Mouse (Mus musculus): ENCODE measurements at regions not wholly inside any gene's neighbourhood (a gene's known extent, or its start where the extent isn't known, plus 50 kb on each side); places are given as distances from the start of the nearest gene placed in this dataset.

DNA sequence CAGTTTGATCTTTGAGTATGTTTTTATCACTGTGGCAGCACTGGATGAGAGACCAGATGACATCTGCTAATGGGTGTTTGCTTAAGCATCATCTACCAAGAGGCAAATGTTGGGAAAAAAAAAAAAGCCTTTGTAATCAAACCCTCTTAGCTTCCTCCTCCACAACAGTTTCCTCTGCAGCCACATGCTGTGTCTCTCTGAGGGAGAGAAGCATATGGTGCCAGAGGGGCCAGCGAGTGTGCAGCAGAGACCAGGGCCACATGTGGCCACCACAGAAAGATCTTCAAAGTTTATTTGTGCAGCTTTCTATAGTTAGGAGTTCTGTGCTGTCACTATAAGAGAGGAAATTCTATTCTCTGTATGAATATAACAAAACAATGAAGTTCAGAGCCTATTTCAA, 427.6 kb upstream of the Klf6 start:
- H3K4me1 ChIP-seq (replicated peaks), result no peaks in the 10 kb centered on the region
- H3K4me2 ChIP-seq (replicated peaks), result no peak overlapping the region
- no peak overlapping the region for H3K27ac ChIP-seq
- WGBS, result 36% methylated on average over 1 of the region's 1 CpGs
- H3K4me3 ChIP-seq (replicated peaks), result no peak overlapping the region
- no peaks in the 10 kb centered on the region for H3K27me3 ChIP-seq (replicated peaks)
- H3K36me3 ChIP-seq, result no peaks in the 10 kb centered on the region
- H3K9me3 ChIP-seq, result no peaks in the 10 kb centered on the region
- H3K9ac ChIP-seq, result no peak overlapping the region
- no peak for ATAC-seq

DNA sequence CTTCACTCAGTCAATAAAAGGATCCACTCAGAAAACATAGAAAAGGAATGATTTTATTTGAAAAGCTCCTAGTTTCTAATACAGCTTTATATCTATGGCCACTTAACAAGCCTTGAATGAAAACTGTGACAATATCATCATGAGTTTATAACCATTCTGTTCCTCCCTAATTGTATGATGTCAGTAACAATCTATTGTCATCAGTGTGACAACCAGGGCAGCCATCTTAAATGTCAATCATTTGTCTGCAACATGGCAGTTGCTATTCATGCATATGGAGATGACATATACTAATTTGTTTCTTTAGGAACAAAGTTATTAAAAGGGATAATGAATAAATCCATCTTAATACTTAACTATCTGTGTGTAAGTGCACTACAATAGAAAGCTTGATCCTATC, 426.2 kb upstream of the Klf6 start:
- no peaks in the 10 kb centered on the region for H3K36me3 ChIP-seq
- no peak overlapping the region for H3K4me3 ChIP-seq (replicated peaks)
- no peak for ATAC-seq
- no peaks in the 10 kb centered on the region for H3K27me3 ChIP-seq (replicated peaks)
- H3K4me1 ChIP-seq (replicated peaks), result no peaks in the 10 kb centered on the region
- H3K9ac ChIP-seq, result no peak overlapping the region
- H3K4me2 ChIP-seq (replicated peaks), result no peak overlapping the region
- no peak overlapping the region for H3K27ac ChIP-seq
- no peaks in the 10 kb centered on the region for H3K9me3 ChIP-seq

DNA sequence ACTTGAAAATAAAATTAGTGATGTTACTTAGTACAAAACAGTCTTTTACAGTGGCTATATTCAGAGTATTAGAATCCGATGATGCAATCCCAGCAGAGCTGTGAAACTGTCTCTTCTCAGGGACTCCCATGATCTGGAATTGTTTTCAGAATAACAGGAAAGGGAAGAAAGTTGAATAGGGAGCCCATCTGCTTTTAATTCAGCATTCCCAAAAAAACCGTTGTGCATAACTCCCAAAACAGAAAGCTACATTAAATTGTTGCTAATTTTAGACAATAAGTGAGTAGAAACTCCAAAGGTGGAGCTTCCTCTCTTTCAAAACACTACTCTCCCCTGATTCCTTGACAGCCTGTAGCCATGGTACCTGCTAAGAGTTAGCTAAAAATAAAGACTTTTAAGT, 425.1 kb upstream of the Klf6 start:
- Histone ChIP-seq H3K36me3 (no peaks in the 10 kb centered on the region), H3K9ac (no peak overlapping the region), H3K4me2 (replicated peaks) (no peak overlapping the region), H3K9me3 (no peaks in the 10 kb centered on the region), H3K27ac (no peak overlapping the region), H3K27me3 (replicated peaks) (no peaks in the 10 kb centered on the region), H3K4me3 (replicated peaks) (no peak overlapping the region), H3K4me1 (replicated peaks) (no peaks in the 10 kb centered on the region)
- ATAC-seq, result no peak
- WGBS, result 74% methylated on average over 2 of the region's 2 CpGs

DNA sequence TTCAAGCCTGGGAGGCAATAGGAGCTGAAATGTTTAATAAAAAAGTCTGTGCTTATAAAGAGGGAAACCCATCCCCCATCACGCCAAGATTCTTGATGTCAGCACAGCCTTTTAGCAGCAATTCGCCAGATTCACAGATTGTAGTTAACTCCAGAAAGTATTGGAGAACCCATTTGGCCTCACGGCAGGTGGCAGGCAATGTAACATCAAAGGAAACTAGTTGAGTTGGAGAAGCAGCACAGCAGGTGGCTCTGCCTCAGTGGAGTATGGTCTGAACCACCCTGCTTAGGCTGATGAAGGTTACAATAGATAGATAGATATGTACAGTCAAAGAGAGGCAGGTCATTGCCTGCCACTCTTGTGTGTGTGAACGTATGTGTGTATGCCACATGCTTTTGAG, 420.8 kb upstream of the Klf6 start:
- WGBS, result 66% methylated on average over 4 of the region's 4 CpGs
- Histone ChIP-seq H3K27me3 (replicated peaks) (no peaks in the 10 kb centered on the region), H3K4me3 (replicated peaks) (no peak overlapping the region), H3K9me3 (no peaks in the 10 kb centered on the region), H3K36me3 (no peaks in the 10 kb centered on the region), H3K27ac (no peak overlapping the region), H3K4me1 (replicated peaks) (no peaks in the 10 kb centered on the region), H3K9ac (no peak overlapping the region), H3K4me2 (replicated peaks) (no peak overlapping the region)
- no peak for ATAC-seq

- no peak overlapping the region for H3K9ac ChIP-seq
- no peaks in the 10 kb centered on the region for H3K36me3 ChIP-seq
- no peak for ATAC-seq
- H3K27ac ChIP-seq, result no peak overlapping the region
- H3K4me1 ChIP-seq (replicated peaks), result no peaks in the 10 kb centered on the region
- WGBS, result 88% methylated on average over 5 of the region's 5 CpGs
- H3K4me3 ChIP-seq (replicated peaks), result no peak overlapping the region
- H3K4me2 ChIP-seq (replicated peaks), result no peak overlapping the region
- H3K27me3 ChIP-seq (replicated peaks), result no peaks in the 10 kb centered on the region
- no peaks in the 10 kb centered on the region for H3K9me3 ChIP-seq
Observed at GRCm38 (mm10) chr13:5444759-5445478, 416.4 kb upstream of the Klf6 start.

DNA sequence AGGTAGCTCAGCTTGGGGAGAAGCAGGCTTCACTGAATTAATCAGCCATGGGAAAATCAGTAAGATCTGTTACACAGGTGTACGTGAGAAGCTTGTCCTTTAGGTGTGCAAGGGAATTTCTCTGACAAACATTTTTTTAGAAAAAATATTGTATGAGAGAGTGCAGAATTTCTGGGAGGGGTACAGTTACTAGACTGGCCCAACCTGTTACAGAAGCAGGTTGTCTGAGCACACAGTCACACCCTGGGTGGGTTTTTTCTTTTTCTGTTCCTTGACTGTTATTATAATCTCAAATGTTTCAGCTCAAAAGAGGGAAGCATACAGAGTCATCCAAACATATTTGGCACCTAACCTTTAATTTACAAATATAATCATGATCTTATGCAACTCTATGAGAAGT, 412.7 kb upstream of the Klf6 start:
- H3K4me2 ChIP-seq (replicated peaks), result no peak overlapping the region
- ATAC-seq, result no peak
- WGBS, result 68% methylated on average over 1 of the region's 1 CpGs

GRCm38 (mm10) chr13:5480779-5481178, 380.5 kb upstream of the Klf6 start:
- Histone ChIP-seq H3K9me3 (no peaks in the 10 kb centered on the region), H3K27me3 (replicated peaks) (no peaks in the 10 kb centered on the region), H3K27ac (no peak overlapping the region), H3K36me3 (no peaks in the 10 kb centered on the region), H3K9ac (no peak overlapping the region), H3K4me1 (replicated peaks) (no peaks in the 10 kb centered on the region), H3K4me3 (replicated peaks) (no peak overlapping the region), H3K4me2 (replicated peaks) (no peak overlapping the region)
- WGBS, result 73% methylated on average over 2 of the region's 2 CpGs
- ATAC-seq, result no peak

More for the DNA sequence above, 412.7 kb upstream of the Klf6 start:
- no peaks in the 10 kb centered on the region for H3K9me3 ChIP-seq
- no peak overlapping the region for H3K9ac ChIP-seq
- no peak overlapping the region for H3K4me3 ChIP-seq (replicated peaks)
- H3K27ac ChIP-seq, result no peak overlapping the region
- H3K36me3 ChIP-seq, result no peaks in the 10 kb centered on the region
- H3K27me3 ChIP-seq (replicated peaks), result no peaks in the 10 kb centered on the region
- no peaks in the 10 kb centered on the region for H3K4me1 ChIP-seq (replicated peaks)

GRCm38 (mm10) chr13:5492266-5492665, 369.0 kb upstream of the Klf6 start:
- no peak overlapping the region for H3K27ac ChIP-seq
- no peaks in the 10 kb centered on the region for H3K9me3 ChIP-seq
- H3K27me3 ChIP-seq (replicated peaks), result no peaks in the 10 kb centered on the region
- H3K4me3 ChIP-seq (replicated peaks), result no peak overlapping the region
- no peaks in the 10 kb centered on the region for H3K4me1 ChIP-seq (replicated peaks)
- WGBS, result 58% methylated on average over 1 of the region's 1 CpGs
- no peak for ATAC-seq
- H3K36me3 ChIP-seq, result no peaks in the 10 kb centered on the region
- no peak overlapping the region for H3K4me2 ChIP-seq (replicated peaks)
- no peak overlapping the region for H3K9ac ChIP-seq

DNA sequence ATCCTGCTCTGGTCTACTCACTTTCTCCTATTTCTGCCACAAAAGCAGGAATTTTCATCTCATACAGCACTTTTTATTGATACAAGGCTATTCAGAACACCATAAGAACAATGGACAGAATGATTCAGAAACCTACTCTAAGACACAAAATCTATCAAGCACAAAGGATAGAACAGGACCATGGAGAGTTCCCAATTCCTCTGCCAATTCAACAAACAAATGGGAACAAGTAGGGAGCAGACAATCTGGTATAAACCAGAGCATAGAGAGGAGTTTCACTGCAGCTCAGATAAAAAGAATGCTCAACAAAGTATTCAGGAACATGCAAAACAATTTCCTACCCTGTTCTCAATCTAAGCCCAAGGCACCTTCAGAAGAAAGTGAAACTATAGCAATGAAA, 363.7 kb upstream of the Klf6 start:
- H3K4me3 ChIP-seq (replicated peaks), result no peak overlapping the region
- H3K9ac ChIP-seq, result no peak overlapping the region
- ATAC-seq, result no peak
- H3K36me3 ChIP-seq, result no peaks in the 10 kb centered on the region
- no peak overlapping the region for H3K4me2 ChIP-seq (replicated peaks)
- no peaks in the 10 kb centered on the region for H3K4me1 ChIP-seq (replicated peaks)
- H3K9me3 ChIP-seq, result no peaks in the 10 kb centered on the region
- no peaks in the 10 kb centered on the region for H3K27me3 ChIP-seq (replicated peaks)
- no peak overlapping the region for H3K27ac ChIP-seq

GRCm38 (mm10) chr13:5511784-5512183, 349.5 kb upstream of the Klf6 start:
- H3K4me2 ChIP-seq (replicated peaks), result no peak overlapping the region
- ATAC-seq, result no peak
- H3K27ac ChIP-seq, result no peak overlapping the region
- H3K4me1 ChIP-seq (replicated peaks), result no peaks in the 10 kb centered on the region
- H3K9ac ChIP-seq, result no peak overlapping the region
- H3K4me3 ChIP-seq (replicated peaks), result no peak overlapping the region
- H3K36me3 ChIP-seq, result no peaks in the 10 kb centered on the region
- no peaks in the 10 kb centered on the region for H3K9me3 ChIP-seq
- no peaks in the 10 kb centered on the region for H3K27me3 ChIP-seq (replicated peaks)

DNA sequence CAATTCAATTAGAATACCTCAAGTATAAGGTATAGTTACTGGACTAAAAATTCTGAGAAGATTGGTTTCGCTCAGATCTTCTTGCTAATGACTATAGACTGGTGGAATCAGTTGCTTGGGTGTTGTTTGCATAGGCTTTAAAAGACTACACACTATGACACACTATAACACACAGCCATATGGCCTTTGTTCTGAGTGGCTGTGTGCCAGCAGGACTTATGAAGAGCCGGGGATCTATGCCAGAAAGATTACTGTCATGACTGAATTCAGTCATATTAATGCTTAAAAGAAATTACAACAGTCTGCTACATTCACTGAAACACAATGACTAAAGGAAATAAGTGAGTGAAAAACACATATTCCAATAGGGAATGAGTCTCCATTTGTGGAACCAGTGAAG, 345.7 kb upstream of the Klf6 start:
- WGBS, result 67% methylated on average over 2 of the region's 2 CpGs

DNA sequence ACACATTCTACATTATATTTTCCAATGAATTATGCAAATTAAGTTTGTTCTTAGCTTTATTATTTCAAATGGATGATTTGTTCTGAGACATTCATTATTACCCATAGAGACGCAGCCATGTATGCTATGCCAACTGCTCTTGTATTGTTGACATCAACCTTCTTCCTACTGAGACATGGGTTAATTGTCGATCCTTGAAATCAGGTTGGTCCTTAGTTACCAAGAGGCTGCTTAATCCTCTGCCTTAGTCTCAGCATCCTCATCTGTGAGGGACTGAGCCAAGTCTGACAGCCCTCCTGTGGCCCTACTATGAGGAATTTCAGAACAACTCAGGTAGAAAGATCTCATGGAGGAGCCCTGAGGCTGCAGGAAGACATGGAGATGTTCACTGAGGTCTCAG, 345.2 kb upstream of the Klf6 start:
- H3K9me3 ChIP-seq, result no peaks in the 10 kb centered on the region
- no peaks in the 10 kb centered on the region for H3K4me1 ChIP-seq (replicated peaks)
- no peak overlapping the region for H3K4me3 ChIP-seq (replicated peaks)
- no peaks in the 10 kb centered on the region for H3K36me3 ChIP-seq
- no peak for ATAC-seq
- no peak overlapping the region for H3K4me2 ChIP-seq (replicated peaks)
- H3K27ac ChIP-seq, result no peak overlapping the region
- no peaks in the 10 kb centered on the region for H3K27me3 ChIP-seq (replicated peaks)
- no peak overlapping the region for H3K9ac ChIP-seq
- WGBS, result 95% methylated on average over 2 of the region's 2 CpGs

More for the DNA sequence above, 345.7 kb upstream of the Klf6 start:
- H3K36me3 ChIP-seq, result no peaks in the 10 kb centered on the region
- H3K27ac ChIP-seq, result no peak overlapping the region
- H3K4me1 ChIP-seq (replicated peaks), result no peaks in the 10 kb centered on the region
- H3K9ac ChIP-seq, result no peak overlapping the region
- H3K9me3 ChIP-seq, result no peaks in the 10 kb centered on the region
- H3K27me3 ChIP-seq (replicated peaks), result no peaks in the 10 kb centered on the region
- ATAC-seq, result no peak
- H3K4me2 ChIP-seq (replicated peaks), result no peak overlapping the region
- no peak overlapping the region for H3K4me3 ChIP-seq (replicated peaks)

GRCm38 (mm10) chr13:5519181-5519580, 342.1 kb upstream of the Klf6 start:
- no peaks in the 10 kb centered on the region for H3K36me3 ChIP-seq
- no peaks in the 10 kb centered on the region for H3K27me3 ChIP-seq (replicated peaks)
- no peak overlapping the region for H3K4me3 ChIP-seq (replicated peaks)
- no peak overlapping the region for H3K4me2 ChIP-seq (replicated peaks)
- H3K4me1 ChIP-seq (replicated peaks), result no peaks in the 10 kb centered on the region
- H3K9me3 ChIP-seq, result no peaks in the 10 kb centered on the region
- no peak for ATAC-seq
- H3K27ac ChIP-seq, result no peak overlapping the region
- 84% methylated on average over 1 of the region's 1 CpGs for WGBS
- no peak overlapping the region for H3K9ac ChIP-seq

Data from intestine, embryonic 15.5 days (tissue).